Mouse (Mus musculus): Measurements from ENCODE around the gene Gm9803. TPM values are rescaled to one million over a fixed set of nuclear protein-coding genes. Genes with fewer than 3 reads are reported as not detected.

The Gm9803 gene
- polyA plus RNA-seq, 1 experiment from 2014 or later: 42.0 TPM

DNA sequence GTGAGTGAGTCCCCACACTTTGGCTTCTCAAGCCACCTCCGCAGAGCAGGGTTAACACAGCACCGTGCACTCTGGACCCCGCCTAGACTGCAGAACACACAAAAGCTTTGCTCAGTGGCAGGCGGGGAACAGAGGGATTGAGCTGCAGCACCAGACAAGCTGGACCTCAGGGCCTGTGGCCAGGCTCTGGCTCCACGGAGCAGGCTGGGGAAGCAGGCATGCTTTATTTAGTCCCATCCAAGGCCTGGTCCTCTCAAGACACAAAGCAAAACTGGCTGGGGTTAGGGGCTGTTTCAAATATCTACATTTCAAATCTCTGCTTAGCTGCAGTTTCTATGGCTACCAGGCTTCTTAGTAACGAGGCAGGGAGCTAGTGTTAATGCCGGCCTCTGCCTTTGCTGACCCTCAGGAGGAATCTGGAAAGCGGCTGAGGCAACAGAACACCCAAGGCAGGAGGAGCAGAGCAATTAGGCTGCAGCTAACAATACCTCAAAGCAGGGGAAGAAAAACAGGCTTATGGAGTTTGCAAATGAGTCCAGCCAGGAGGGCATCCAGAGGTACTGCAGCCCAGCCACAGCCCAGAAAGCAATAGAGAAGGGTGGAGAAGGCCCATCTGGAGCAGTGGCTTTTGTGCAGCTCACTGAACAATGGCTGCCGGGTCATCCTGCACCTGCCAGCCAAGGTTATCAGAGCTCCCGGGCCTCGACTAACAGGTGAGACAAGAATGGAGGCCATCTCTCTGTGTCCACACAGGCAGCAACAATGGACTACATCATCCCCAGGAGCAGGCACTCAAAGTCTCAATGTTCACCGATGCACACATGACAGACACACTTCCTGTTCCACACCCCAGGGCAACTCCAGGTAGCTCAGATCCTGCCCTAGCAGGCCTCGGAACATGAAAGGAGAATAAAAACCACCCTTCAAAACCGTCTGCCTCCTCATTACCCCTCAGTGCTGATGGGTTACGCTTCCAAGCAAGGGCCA, 3.7 kb downstream of the Gm9803 start:
- 61% methylated on average over 15 of the region's 15 CpGs for WGBS
- no peaks in the 10 kb centered on the region for H3K27me3 ChIP-seq (ENCODE audit: control insufficient read depth, insufficient read depth, low read length)
- ATAC-seq (replicated peaks; ENCODE audit: extremely low read depth, insufficient read depth, low FRiP score): no peak
- no peaks in the 10 kb centered on the region for H3K4me1 ChIP-seq (ENCODE audit: control insufficient read depth, insufficient read depth, low read length)
- H3K27ac ChIP-seq (ENCODE audit: low read length): no peak overlapping the region
- H3K9ac ChIP-seq (ENCODE audit: low read length): no peak overlapping the region; the same call in 1 of the 2 replicates
- H3K4me3 ChIP-seq (ENCODE audit: low read length): no peak overlapping the region
- H3K36me3 ChIP-seq (ENCODE audit: control insufficient read depth, insufficient read depth): peaks cover 64% of the 10 kb centered on the region
- H3K9me3 ChIP-seq (replicated peaks; ENCODE audit: control insufficient read depth, low read length): no peaks in the 10 kb centered on the region
- no peak overlapping the region for H3K4me2 ChIP-seq (ENCODE audit: low read depth, low read length)

DNA sequence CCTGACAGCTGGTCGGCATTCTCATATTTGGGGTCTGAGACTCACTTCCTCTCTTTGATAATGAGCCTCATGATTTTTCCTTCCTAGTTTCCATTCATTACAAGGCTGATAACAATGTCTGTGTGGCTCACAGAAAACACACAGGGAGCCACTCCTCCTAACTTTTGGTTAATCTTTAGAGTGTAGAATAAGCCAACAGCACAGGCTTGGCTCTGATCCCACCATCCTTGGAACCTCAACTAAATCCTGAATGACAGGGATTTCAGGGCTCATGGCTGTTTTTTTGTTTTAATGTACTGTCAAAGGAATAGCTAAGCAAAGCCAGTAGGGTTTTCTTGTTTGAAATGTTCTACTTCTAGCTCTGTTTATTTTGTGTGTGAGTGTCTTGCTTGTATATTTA, 10.5 kb downstream of the Gm9803 start:
- H3K4me2 ChIP-seq (ENCODE audit: low read depth, low read length): no peak overlapping the region
- 58% methylated on average over 1 of the region's 1 CpGs for WGBS
- no peaks in the 10 kb centered on the region for H3K27me3 ChIP-seq (ENCODE audit: control insufficient read depth, insufficient read depth, low read length)
- H3K9me3 ChIP-seq (replicated peaks; ENCODE audit: control insufficient read depth, low read length): no peaks in the 10 kb centered on the region
- H3K4me3 ChIP-seq (ENCODE audit: low read length): no peak overlapping the region
- H3K36me3 ChIP-seq (ENCODE audit: control insufficient read depth, insufficient read depth): peaks cover 38% of the 10 kb centered on the region
- ATAC-seq (replicated peaks; ENCODE audit: extremely low read depth, insufficient read depth, low FRiP score): no peak
- H3K9ac ChIP-seq (ENCODE audit: low read length): no peak overlapping the region
- no peak overlapping the region for H3K27ac ChIP-seq (ENCODE audit: low read length)
- peaks cover 5% of the 10 kb centered on the region for H3K4me1 ChIP-seq (ENCODE audit: control insufficient read depth, insufficient read depth, low read length)

DNA sequence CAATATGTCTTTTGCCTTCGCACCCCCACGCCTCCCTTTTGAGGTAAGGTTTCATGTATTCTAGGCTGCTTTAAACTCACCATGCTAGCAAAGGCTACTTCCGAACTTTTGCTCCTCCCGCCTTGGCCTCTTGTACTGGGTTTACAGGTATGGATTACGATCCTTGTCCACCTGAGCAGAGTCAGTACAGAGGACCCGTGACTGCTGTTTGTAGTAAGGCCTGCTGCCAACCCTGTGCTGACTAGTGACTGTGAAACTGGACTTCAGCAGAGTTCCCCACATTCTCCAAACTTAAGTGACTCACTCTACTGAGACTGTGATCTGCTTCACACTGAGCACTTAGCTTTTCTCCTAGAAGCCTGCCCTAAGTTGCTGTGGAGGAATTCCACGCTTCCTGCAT, 13.8 kb downstream of the Gm9803 start:
- Histone ChIP-seq H3K9ac (ENCODE audit: low read length) (no peak overlapping the region), H3K36me3 (ENCODE audit: control insufficient read depth, insufficient read depth) (peaks cover 7% of the 10 kb centered on the region; the same call in 1 of the 2 replicates), H3K4me2 (ENCODE audit: low read depth, low read length) (no peak overlapping the region), H3K27ac (ENCODE audit: low read length) (no peak overlapping the region), H3K4me3 (ENCODE audit: low read length) (no peak overlapping the region), H3K27me3 (ENCODE audit: control insufficient read depth, insufficient read depth, low read length) (no peaks in the 10 kb centered on the region), H3K9me3 (replicated peaks; ENCODE audit: control insufficient read depth, low read length) (no peaks in the 10 kb centered on the region), H3K4me1 (ENCODE audit: control insufficient read depth, insufficient read depth, low read length) (peaks cover 11% of the 10 kb centered on the region)
- WGBS: 85% methylated on average over 7 of the region's 7 CpGs
- ATAC-seq (replicated peaks; ENCODE audit: extremely low read depth, insufficient read depth, low FRiP score): no peak

DNA sequence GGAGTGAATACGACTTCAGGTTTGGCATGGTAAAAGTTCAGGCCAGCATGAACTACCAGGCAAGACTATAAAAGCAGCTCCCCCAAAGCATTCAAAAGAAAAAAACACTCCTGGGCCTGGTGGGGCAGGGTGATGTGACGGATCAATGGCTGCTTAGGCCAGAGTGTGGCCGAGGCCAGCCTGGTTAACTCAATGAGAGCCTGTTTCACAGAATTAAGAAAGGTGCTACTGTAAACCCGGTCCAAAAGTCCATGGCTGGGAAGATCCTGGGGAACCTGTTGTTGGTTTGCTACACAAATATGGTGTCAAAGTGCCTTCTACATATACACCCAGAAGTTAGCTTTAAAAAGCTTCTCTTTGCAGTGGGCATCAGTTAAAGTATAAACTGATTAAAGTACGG, 14.9 kb downstream of the Gm9803 start:
- Histone ChIP-seq H3K4me2 (ENCODE audit: low read depth, low read length) (no peak overlapping the region), H3K9me3 (replicated peaks; ENCODE audit: control insufficient read depth, low read length) (no peaks in the 10 kb centered on the region), H3K27ac (ENCODE audit: low read length) (no peak overlapping the region), H3K36me3 (ENCODE audit: control insufficient read depth, insufficient read depth) (0 out of 2 replicates have a peak, but pooled peaks cover 3% of the 10 kb centered on the region), H3K4me3 (ENCODE audit: low read length) (no peak overlapping the region), H3K27me3 (ENCODE audit: control insufficient read depth, insufficient read depth, low read length) (no peaks in the 10 kb centered on the region), H3K9ac (ENCODE audit: low read length) (no peak overlapping the region), H3K4me1 (ENCODE audit: control insufficient read depth, insufficient read depth, low read length) (peaks cover 11% of the 10 kb centered on the region)
- no peak for ATAC-seq (replicated peaks; ENCODE audit: extremely low read depth, insufficient read depth, low FRiP score)
- WGBS: 87% methylated on average over 5 of the region's 5 CpGs

DNA sequence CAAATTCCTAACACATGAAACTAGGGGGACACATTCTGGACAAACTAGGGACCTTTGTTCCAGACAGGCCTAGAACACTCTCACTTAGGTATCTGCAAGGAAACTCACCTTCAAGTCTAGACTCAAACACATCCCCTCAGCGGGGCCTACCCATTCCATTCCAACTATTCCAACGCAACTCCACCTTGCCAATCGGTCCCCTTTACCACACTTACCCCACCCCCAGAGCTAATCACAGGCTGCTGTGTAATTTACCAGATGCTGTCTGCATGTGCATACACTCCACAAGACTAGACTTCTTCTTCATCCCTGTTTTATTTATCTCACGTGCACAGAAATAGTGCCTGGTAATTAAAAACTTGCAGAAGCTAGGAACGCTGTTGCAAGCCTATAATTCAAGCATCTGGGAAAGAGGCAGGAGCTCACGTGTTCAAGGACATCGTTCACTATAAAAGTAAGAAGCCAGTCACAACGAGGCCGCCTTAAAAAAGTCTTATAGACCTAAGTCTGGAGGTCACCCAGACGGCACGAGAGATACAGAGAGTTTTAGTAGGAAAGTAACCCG, 15.9 kb downstream of the Gm9803 start:
- Histone ChIP-seq H3K4me1 (ENCODE audit: control insufficient read depth, insufficient read depth, low read length) (peaks cover 11% of the 10 kb centered on the region), H3K4me2 (ENCODE audit: low read depth, low read length) (peak overlapping the region; percentile 69), H3K9me3 (replicated peaks; ENCODE audit: control insufficient read depth, low read length) (no peaks in the 10 kb centered on the region), H3K27me3 (ENCODE audit: control insufficient read depth, insufficient read depth, low read length) (no peaks in the 10 kb centered on the region), H3K27ac (ENCODE audit: low read length) (peak overlapping the region; percentile 93), H3K36me3 (ENCODE audit: control insufficient read depth, insufficient read depth) (0 out of 2 replicates have a peak, but pooled peaks cover 3% of the 10 kb centered on the region), H3K4me3 (ENCODE audit: low read length) (peak overlapping the region; percentile 95), H3K9ac (ENCODE audit: low read length) (peak overlapping the region; percentile 96)
- 12% methylated on average over 12 of the region's 12 CpGs for WGBS
- ATAC-seq (replicated peaks; ENCODE audit: extremely low read depth, insufficient read depth, low FRiP score): no peak

DNA sequence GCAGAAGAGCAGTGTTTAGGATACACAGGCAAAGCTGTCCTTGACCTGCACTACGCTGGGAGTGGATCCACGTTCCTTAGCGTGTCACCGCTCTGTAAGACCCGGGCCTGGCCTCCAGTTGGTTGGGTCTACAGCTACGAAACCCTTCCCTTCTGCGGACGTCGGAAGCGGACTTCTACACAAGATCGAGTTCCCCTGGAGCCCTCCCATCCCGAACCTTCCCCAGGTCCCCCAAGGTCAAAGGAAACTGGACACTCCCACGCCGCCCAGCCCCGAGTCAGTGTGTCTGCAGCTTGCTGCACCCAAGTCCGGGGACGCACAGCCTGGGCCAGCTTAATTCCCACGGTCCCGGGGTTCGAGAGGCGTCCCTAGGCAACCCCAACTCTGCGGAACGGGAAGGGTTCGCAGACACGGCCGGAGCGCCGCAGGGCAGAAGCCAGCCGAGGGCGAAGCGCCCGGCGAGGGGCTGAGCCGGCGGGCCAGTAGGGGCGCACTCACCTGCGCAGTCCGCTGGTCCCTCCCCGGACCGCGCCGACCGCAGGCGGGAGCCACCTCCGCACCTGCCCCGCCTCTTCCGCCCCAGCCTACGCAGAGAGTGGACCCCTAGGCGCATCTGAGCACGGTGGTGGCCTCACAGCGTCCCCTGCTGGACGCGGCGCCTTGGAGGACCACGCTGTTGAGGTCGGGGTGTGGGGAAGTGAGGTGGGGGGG, 16.7 kb downstream of the Gm9803 start, which contains the start of gene 1700021F05Rik:
1700021F05Rik (minus strand) TSS at position 553 of the 711 bp plus-strand sequence.
- peak within 1 kb of the TSS; percentile 95 for H3K4me3 ChIP-seq (ENCODE audit: low read length)
- H3K4me2 ChIP-seq (ENCODE audit: low read depth, low read length): peak within 1 kb of the TSS; percentile 69
- under 1% methylated on average over 54 of the region's 56 CpGs for WGBS
- peaks cover 11% of the 10 kb centered on the region for H3K4me1 ChIP-seq (ENCODE audit: control insufficient read depth, insufficient read depth, low read length)
- no peaks in the 10 kb centered on the region for H3K36me3 ChIP-seq (ENCODE audit: control insufficient read depth, insufficient read depth)
- ATAC-seq (replicated peaks; ENCODE audit: extremely low read depth, insufficient read depth, low FRiP score): peak; percentile 99
- H3K9me3 ChIP-seq (replicated peaks; ENCODE audit: control insufficient read depth, low read length): no peaks in the 10 kb centered on the region
- no peaks in the 10 kb centered on the region for H3K27me3 ChIP-seq (ENCODE audit: control insufficient read depth, insufficient read depth, low read length)
- peak within 1 kb of the TSS; percentile 96 for H3K9ac ChIP-seq (ENCODE audit: low read length)
- H3K27ac ChIP-seq (ENCODE audit: low read length): peak within 1 kb of the TSS; percentile 93

DNA sequence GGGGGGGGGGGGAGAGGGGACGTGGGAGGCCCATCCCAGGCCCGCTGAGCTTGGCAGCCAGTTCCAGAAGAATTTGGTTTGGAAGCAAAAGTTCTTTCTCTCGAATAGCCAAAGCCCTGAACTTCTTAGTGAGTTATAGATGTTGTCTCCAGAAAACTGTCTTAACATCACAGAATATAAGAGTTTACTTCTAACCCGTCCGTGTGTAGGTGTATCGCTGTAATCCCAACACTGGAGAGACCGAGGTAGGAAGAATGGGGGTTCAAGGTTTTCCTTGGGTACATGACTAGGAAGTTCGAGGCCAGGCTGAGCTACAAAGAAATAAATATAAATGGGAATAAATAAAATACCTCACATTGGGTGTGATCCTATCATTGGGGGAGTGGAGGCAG, 17.3 kb downstream of the Gm9803 start:
- H3K27me3 ChIP-seq (ENCODE audit: control insufficient read depth, insufficient read depth, low read length): no peaks in the 10 kb centered on the region
- H3K4me2 ChIP-seq (ENCODE audit: low read depth, low read length): peak overlapping the region; percentile 53
- ATAC-seq (replicated peaks; ENCODE audit: extremely low read depth, insufficient read depth, low FRiP score): 0 out of 2 replicates have a peak, but pooled peaks have one; percentile 0
- H3K9ac ChIP-seq (ENCODE audit: low read length): no peak overlapping the region
- peak overlapping the region; percentile 95 for H3K4me3 ChIP-seq (ENCODE audit: low read length)
- 41% methylated on average over 8 of the region's 8 CpGs for WGBS
- H3K27ac ChIP-seq (ENCODE audit: low read length): no peak overlapping the region
- H3K9me3 ChIP-seq (replicated peaks; ENCODE audit: control insufficient read depth, low read length): no peaks in the 10 kb centered on the region
- H3K36me3 ChIP-seq (ENCODE audit: control insufficient read depth, insufficient read depth): no peaks in the 10 kb centered on the region
- peaks cover 11% of the 10 kb centered on the region for H3K4me1 ChIP-seq (ENCODE audit: control insufficient read depth, insufficient read depth, low read length)

DNA sequence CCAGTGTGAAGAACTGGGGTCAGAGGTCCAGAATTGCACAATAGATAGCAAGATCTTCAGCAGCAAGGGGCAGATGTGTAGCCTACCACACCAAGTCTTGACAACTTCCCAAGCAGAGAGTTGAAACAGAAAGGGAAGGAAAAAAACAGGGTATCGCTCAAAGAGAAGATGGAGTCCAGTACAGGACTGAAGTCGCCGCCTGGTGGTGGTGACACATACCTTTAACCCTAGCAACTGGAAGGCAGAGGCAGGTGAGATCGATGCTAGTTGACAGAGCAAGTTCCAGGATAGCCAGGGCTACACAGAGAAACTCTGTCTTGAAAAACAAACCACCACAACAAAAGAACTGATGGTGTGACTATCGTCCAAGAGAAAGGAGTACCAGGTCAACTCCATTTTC, 25.5 kb downstream of the Gm9803 start:
- Histone ChIP-seq H3K4me2 (ENCODE audit: low read depth, low read length) (no peak overlapping the region), H3K36me3 (ENCODE audit: control insufficient read depth, insufficient read depth) (no peaks in the 10 kb centered on the region), H3K4me1 (ENCODE audit: control insufficient read depth, insufficient read depth, low read length) (no peaks in the 10 kb centered on the region), H3K4me3 (ENCODE audit: low read length) (no peak overlapping the region), H3K9ac (ENCODE audit: low read length) (no peak overlapping the region), H3K27ac (ENCODE audit: low read length) (no peak overlapping the region), H3K27me3 (ENCODE audit: control insufficient read depth, insufficient read depth, low read length) (no peaks in the 10 kb centered on the region), H3K9me3 (replicated peaks; ENCODE audit: control insufficient read depth, low read length) (0 out of 2 replicates have a peak, but pooled peaks cover 2% of the 10 kb centered on the region)
- 62% methylated on average over 5 of the region's 5 CpGs for WGBS
- no peak for ATAC-seq (replicated peaks; ENCODE audit: extremely low read depth, insufficient read depth, low FRiP score)

All from heart, embryonic 16.5 days (tissue).